Mouse (Mus musculus) thymus, postnatal 0 days (tissue): ENCODE data around the gene Dhx37. TPM values are rescaled to one million over a fixed set of nuclear protein-coding genes. Genes with fewer than 3 reads are reported as not detected.
"Not testable (repeated sequence)": the region's sequence is repeated elsewhere in the genome, so short reads cannot be mapped to it uniquely, and the experiment has no call there.

Source experiments
- DNase-seq: peaks from one replicate; pipeline ENCODE4 v3.0.0-alpha.2; 2015; ENCODE audit warnings: low spot score
- polyA plus RNA-seq: library from polyadenylated mRNA; unstranded; fragments of >200 nt; fragmentation: Nextera tagmentation; extraction: Ambion mirVana; gene quantifications from 2 replicates; pipeline ENCODE4 v1.2.1, GENCODE M21; 2015

The Dhx37 gene
- polyA plus RNA-seq, 1 experiment from 2014 or later: 8.1 TPM

DNA sequence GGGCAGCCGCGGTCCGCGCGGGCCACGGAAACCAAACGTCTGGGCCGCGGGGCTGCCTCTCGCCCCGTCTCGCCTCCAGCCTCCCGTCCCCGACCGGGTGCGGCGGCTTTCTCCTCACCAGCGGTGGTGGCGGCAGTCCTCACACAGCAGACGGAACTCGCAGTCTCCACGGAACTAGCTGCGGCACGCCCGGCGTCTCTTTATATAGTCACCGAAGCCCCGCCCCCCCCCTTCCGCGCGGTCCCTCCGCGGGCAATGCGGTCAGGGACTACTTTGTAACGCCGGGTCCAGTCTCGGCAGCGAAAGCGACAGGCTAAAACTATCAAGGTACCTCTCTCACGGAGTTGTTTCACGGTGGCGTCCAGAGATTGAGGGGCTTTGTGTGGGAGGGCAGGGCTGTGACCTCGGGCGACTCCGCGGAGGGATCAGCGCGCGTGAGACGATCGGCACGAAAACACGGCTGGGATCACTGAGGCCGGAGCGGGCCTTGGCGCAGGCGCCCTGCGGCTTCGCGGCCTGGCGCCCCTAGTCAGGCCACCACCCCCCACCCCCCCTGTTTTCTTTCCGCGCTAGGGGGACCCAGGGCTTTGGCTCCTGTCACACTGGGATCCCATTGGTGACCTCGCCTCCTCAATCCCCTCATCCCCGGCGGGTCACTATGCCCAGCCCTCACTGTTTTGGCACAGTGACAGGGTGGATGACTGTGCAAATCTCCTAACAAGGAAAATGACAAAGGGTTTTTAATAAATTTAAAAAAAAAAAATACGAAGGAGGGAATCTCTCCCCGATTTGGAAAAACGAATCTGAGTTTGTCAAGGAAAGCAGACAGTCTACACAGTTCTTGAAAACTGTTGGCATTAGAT lies 44.1 kb downstream of the Dhx37 start, which contains the start of gene Ubc:
Ubc (minus strand) TSS at position 624 of the 863 bp plus-strand sequence.
- peak; percentile 92 for DNase-seq

DNA sequence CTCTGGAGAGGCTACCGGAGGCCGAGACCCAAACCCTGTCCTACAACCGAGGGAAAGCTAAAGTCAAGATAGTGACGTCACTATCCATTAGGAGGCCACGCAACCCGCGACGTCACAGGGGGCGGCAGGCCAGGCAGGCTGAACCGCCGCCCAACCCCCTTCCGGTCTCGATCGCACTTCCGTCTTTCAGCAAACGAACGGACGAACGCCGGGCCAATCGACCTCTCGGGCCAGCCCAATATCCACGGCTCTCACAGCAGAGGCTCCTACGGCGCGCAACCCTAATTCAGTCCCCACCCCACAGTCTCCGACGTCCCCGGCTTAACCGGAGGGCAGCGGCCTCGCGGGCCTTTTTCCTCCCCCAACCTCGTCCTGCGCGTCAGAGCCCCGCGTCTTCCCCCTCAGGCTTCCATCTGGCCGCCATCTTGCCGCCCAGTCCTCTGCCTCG lies 44.8 kb downstream of the Dhx37 start, which contains the start of gene Gm10382:
Gm10382 (plus strand) TSS at position 192 of the 448 bp plus-strand sequence.
- peak; percentile 86 for DNase-seq

DNA sequence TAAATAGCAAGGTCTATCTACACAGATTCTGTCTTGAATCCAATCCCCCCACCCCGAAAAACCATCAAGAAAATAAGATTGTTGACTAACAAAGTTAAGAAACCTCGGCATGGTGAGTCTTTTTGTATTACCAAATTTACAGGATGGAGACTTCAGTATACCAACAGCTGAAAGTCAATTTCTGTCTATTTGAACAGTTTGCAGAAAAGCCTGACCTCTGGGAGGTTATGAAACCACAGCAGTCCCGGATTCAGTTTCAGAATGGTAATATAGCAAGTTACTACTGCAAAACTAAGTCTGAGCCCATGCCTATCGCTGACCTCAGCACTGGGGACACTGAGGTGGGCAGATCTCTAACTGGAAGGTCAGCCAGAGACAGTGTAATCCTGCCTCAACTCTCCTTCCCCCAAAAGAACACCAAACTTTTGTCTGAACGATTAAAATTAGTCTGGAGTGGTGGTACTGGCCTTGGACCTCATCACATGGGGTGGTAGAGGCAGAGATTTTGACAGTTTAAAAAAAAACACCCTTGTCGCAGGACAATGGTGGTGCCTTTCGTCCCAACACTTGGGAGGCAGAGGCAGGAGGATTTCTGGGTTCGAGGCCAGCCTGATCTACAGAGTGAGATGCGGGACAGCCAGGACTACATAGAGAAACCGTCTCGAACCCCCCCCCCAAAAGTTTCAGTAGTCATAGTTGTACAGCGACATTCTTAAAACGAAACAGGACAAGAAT lies 45.4 kb downstream of the Dhx37 start:
- DNase-seq: no peak

DNA sequence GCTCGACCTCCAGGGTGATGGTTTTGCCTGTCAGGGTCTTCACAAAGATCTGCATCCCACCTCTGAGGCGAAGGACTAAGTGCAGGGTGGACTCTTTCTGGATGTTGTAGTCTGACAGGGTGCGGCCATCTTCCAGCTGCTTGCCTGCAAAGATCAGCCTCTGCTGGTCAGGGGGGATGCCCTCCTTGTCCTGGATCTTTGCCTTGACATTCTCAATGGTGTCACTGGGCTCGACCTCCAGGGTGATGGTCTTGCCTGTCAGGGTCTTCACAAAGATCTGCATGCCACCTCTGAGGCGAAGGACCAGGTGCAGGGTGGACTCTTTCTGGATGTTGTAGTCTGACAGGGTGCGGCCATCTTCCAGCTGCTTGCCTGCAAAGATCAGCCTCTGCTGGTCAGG lies 46.6 kb downstream of the Dhx37 start:
- not testable (repeated sequence) for DNase-seq

DNA sequence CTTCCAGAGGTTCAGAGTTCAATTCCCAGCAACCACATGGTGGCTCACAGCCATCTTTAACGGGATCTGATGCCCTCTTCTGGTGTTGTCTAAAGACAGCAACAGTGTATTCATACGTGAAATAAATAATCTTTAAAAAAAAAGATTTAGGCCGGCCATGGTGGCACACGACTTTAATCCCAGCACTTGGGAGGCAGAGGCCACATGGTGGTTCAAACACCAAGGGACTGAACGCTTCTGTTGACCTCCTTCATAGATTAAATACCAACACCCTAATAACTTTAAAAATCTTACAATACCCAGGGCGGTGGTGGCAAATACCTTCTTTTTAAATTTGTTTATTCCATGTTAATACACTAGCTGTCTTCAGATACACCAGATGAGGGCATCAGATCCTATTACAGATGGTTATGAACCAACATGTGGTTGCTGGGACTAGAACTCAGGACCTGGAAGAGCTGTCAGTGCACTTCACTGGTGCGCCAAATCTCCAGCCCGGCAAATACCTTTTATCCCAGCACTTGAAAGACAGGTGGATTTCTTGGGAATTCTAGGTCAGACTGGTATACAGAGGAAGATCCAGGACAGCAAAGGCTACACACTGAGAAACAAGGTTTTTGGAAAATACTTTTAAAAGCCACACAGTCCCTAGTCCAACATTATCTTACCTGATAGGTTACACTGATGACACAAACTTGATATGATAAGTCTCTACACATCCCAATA lies 48.5 kb downstream of the Dhx37 start:
- no peak for DNase-seq

DNA sequence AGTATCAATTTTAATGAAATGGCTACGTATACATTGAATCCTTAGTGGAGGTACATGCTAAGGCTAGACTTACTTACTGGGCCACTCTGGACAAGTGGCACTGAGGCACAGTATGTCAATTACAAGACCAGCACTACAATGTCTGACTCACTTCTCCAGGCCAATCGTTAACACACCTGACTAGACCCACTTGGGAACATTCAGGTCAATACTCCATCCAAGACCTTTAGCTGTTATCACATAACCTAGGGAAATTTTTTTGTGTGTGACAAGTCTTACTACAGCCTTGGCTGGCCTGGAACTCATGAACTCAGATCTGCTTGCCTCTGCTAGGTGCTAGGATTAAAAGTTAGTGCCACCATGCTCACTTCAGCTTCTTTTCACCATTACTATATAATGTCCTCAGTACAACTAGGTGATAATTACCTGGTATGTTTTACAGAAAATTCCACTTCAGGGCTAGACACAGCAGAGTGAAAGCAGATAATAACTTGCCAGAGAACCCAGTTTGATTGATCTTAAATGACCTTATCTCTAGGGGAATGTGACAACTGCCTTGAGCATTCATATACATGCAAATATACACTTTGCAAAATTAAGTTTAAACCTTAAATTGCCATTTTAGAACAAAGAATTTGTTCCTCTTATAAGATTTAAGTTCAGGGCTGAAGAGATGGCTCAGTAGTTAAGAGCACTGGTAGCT lies 49.3 kb downstream of the Dhx37 start:
- no peak for DNase-seq

DNA sequence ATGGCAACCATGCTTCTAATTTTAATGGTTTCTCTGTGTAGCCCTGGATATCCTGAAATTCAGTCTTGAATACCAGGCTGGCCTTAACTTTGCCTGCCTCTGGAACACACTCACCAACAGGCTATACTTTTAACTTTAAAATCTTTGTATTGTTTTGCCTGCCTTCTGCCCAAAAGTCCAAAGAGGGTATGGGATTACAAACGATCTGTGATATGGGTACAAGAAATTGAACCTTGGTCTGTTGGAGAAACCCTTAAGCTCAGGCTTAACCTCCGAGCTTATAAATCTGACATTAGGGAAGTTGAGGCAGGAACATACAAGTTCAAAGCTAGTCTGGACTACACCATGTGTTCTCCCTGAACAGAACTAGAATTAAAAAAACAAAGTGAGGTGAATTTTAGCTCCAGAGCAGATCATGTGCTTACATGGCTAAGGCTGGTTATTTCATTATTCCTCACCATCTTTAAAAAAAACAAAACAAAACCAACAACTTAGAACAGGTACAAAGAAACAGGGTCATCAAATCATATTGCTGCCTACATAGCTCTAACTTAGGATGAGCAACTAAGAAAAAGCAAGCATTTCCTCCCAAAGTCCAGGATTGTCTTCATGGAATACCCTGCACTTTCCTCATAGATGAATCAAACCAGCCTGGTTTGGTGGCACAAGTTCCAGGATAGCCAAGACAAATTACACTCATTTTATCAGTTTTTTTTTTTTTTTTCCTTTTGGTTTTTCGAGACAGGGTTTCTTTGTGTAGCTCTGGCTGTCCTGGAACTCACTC lies 50.1 kb downstream of the Dhx37 start:
- DNase-seq: no peak

DNA sequence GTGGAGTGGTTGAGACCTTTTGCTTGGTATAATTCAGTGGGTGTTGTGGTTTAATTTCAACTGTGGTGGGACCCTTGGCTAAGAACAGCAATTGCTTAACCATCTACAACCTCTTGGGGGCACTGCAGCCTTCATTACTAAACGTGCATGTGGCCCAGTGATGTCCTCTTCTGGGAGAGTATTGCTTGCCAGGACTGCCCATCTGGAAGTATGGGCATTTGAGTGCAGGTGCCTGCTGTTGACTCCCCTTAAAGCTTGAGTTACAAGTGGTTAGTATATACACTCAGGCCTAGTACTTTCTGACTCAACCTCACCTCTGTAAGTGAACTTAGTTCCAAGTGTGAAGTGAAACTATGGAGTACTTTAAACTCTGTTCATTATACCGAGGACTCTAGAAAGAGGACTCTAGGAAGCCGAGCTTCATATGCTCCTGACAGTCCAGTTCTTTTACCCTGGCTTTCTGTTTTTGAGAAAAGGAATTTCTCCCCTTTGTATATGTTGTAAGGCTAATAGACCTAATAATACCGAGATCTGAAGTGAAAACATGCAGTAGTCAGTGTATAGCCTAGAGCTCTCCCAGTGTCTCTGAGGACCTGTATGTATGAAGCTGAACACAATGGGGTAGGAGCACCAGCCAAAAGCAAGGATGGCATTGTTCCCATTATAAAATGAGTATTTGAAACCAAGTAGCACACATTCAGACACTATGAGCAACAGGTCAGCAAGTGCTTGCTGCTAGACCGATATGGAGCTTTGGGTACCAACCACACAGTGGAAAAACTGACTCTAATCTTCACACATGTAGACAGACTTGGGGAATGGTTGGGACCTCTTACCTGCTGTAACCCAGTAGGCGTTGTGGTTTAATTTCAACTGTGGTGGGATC lies 51.0 kb downstream of the Dhx37 start:
- DNase-seq: peak; percentile 64

DNA sequence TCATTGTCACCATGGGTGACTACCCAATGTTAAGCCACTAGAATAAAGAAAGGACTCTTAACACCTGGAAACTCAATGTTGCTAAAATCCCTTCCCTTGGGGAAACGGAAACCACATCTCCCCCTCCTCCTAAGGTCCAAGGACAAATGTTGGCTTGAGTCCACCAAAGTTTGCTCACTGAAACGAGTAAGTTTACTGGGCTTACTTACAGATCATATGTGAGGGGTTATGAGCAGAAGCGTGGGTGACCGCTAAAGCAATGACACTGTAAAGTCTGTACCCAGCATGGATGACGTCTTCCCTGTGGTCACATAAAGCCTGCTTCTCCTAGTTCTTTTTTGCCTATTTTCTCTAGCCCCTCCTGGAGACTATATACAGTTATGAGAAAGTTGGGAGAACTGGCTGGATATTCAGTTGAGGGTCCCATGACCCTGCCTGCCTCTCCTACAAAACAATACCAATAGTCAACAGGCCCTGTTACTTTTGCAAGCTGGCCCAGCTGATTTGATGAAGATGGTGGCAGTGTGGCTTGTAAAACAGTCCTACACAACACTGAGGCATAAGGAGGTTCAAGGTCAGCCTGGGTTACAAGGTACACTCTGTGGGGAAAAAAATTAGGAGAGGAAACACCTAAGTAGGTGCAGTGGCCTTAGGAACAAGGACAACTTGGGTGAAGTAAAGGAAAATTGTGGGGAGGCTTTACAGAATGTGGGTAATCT lies 51.8 kb downstream of the Dhx37 start:
- DNase-seq: no peak

DNA sequence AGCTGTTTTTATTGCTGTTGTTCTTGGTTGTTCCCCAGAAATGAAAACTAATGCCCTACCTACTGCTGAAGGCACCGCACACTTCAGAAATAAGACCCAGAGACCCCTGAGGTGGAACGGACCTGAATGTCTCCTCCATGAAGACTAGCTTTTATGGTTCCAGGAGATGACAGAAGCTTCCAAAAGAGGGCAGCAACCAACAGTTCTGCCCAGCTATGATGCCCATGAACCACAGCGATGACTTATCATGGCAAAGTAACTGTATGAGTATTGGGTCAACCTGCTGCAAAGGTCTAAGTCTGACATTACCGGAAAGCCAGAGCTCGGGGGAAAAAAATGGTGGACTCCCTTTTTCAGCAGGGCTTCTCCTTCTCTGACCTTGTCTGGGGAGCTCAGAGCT lies 55.0 kb downstream of the Dhx37 start:
- no peak for DNase-seq

DNA sequence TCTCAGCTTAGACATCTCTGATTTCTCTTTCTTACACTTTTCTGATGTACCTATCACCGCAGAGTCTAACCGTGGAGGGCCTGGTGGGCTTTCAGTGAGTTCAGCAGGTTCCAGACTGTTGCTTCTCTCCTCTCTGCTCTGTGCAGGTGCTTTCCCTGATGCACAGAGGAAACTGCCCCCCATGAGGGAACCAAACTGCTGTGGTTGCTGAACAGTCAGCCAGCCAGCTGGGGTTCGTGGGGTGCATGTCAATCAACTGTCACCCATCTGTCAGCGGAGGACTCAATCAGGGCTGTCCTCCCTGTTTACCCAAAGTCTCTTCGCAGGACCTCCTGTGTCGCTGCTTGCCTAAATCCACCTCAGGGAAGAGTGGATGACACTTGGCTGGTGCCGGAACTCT lies 56.7 kb downstream of the Dhx37 start:
- peak; percentile 89 for DNase-seq

DNA sequence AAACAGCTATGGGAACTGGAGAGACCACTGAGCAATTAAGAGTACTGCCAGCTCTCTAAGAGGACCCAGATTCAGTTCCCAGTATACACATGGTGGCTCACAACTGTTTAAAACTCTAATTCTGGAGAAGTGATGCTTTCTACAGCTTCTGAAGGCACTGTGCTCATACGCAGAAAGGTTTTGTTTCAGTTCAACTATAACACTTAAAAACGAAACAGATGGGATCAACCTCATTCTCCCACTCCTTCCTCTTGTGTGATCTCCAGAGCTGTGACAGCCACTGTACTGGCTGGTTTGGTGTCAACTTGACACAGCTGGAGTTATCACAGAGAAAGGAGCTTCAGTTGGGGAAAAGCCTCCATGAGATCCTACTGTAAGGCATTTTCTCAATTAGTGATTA lies 58.0 kb downstream of the Dhx37 start:
- no peak for DNase-seq

DNA sequence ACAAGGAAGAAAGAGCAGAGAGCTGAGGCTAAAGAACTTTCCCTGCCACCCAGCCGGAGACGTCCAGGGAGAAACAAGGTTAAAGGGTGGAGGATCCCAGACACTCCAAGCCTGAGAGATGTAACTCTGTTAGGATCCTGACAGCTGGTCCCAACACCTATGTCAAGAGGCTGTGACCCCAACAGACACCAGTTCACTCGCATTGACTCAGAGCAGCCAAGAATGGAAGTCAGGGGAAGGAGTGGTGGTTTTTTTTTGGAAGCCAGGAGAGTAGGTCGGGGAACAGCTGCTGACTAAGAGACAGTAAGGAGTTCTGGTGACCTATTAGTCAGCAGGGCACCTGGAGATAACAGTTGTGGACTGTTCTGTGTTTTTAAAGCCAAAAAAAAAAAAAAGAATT lies 61.9 kb downstream of the Dhx37 start:
- DNase-seq: no peak

DNA sequence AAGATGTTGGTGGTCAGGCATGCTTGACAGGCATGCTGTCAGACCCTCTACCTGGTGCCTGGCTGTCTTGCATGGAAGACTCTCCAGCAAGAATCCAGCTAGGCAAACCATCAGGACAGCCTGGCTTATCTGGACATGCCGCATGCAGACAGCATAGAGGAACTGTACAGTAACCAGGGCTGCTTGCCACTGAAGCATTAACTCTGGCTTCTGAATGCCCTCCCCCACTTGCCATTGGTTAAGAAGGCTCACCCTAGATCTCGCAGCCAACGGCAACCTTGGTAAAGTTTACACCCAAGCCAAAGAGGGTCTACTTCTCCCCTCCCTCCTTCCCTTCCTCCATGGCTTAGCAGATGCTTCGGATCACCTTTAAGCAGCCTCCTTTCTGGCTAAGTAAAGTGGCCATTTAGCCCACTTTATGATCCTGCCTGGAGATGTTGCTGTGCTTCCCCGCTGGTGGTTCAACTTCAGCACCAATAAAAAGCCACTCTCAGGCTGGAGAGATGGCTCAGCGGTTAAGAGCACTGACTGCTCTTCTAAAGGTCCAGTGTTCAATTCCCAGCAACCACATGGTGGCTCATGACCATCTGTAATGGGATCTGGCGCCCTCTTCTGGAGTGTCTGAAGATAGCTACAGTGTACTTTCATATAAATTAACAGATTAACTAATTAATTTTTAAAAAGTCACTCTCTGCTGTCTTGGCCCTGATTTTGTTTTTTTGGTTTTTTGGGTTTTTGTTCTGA lies 62.8 kb downstream of the Dhx37 start:
- no peak for DNase-seq

DNA sequence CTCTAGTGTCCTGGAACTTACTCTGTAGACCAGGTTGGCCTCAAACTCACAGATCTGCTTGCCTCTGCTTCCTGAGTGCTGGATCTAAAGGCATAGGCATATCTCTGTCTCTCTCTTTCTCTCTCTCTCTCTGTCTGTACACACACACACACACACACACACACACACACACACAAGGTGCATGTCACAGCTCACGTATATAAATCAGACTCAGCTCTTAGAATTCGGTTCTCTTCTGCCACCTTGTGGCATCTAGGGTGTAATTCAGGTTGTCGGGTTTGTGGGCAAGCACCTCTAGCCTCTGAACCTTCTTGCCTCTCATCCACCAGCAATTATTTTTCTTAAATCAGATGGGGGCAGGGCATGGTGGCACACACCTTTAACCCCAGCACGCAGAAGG lies 65.4 kb downstream of the Dhx37 start:
- peak; percentile 72 for DNase-seq

DNA sequence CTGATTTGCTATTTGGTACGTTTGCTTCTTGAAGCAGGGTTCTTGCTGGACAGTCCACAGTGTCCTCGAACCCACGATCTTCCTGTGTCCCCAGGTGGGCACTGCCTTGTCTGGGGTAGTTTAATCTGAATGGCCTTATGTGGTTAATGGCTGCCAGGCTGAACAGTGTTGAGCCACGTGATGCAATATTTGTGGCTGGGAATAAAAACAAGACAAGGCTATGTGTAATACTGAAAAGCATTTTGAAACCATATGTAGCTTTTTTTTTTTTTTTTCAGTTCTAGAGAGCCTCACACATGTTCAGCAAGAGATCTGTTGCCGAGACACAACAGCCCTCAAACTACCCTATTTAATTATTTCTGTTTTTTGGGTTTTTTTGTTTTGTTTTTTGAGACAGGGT lies 65.8 kb downstream of the Dhx37 start:
- DNase-seq: no peak

DNA sequence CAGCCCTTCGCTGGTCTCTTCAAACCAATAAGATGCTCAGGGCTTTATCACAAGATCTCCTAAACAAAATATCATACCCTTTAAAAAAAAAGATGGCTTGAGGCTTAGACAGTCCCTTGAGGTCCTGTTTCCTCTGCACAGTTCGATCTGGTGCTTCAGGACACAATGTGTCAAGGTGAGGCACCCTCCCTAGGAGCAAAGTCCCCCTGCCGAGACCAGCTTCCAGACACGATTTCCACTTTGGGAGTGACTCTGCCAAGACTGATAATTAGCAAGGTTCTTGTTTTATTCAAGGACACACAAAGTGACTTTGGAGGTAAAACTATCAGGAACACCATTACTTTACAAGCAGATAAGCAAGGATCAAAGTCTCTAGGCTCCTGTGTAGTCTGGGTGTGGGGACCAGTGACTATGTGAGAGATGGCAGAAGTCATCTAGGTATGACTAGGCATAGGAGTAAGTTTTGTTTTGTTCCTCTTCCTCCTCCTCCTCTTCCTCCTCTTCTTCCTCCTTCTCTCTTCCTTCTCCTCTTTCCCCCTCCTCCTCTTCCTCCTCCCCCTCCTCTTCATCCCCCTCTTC lies 69.0 kb downstream of the Dhx37 start:
- no peak for DNase-seq

DNA sequence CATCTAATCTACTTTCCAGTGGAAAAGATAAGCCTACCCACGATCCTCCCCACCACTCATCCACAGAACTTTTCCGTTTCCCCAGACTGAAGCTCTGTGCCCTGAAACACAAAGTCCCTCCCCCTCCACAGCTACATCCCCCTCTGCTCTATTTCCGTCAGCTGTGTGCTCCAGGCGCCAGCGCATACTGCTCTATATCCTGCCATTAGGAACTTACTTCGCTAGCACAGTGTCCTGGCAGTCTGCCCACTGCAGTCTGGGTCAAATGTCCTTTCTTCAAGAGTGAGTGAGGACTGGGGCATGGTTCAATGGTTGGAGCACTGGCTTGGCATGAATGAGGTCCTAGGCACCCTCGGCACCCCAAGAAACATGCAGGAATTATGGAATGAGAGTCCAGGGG lies 70.0 kb downstream of the Dhx37 start:
- DNase-seq: no peak
